14 mouse cellular contexts compared by ENCODE assay signal in genomic region chr10:85657886-85658285, GRCm38 (mm10).
ATAC-seq lines count a peak whose summit lies in the region.
"Had no signal": no experiment of that assay in that cellular context is flagged by ENCODE, and none has a peak within 500 bp of the region (broad histone marks: within the 10 kb centered on the region; RNA-seq: fewer than 3 reads in every experiment).

No protein-coding gene starts in this region.

- 93% methylated on average over 10 of the region's 10 CpGs for WGBS in neural tube, embryonic 15.5 days

- no peak overlapping the region for H3K27ac ChIP-seq in neural tube, embryonic 15.5 days (replicated peaks)
- H3K27ac ChIP-seq: embryonic facial prominence, embryonic 10.5 days; embryonic facial prominence, embryonic 12.5 days; forebrain, embryonic 13.5 days; forebrain, embryonic 15.5 days had no signal

- H3K4me2 ChIP-seq in neural tube, embryonic 15.5 days, result no peak overlapping the region
- H3K4me2 ChIP-seq: embryonic facial prominence, embryonic 12.5 days; forebrain, embryonic 13.5 days; forebrain, embryonic 15.5 days had no signal

- peak; percentile 76 for ATAC-seq in common myeloid progenitor, adult 5-6 weeks (replicated peaks; ENCODE audit: low read depth, poor library complexity, severe bottlenecking)
- ATAC-seq in hematopoietic stem cell, adult 5-6 weeks (replicated peaks in 1 of 2; ENCODE audit: insufficient read depth in 1 of 2, low FRiP score in 2 of 2, low TSS enrichment in 1 of 2, low read depth in 1 of 2, poor library complexity in 2 of 2, severe bottlenecking in 2 of 2), result peak; percentile 74 to 75
- peak; percentile 64 for ATAC-seq in megakaryocyte-erythroid progenitor cell, adult 5-6 weeks (replicated peaks; ENCODE audit: low FRiP score, low TSS enrichment, poor library complexity, severe bottlenecking)
- no peak for ATAC-seq in neural tube, embryonic 15.5 days (ENCODE audit: low FRiP score)
- ATAC-seq in CD4-positive, CD25-positive, alpha-beta regulatory T cell, adult 4 months, result no peak
- ATAC-seq: activated CD4-positive, CD25-positive, alpha-beta regulatory T cell, adult 4 months; forebrain, embryonic 13.5 days; forebrain, embryonic 15.5 days; forebrain, postnatal 0 days; Patski had no signal

- peaks cover 8% of the 10 kb centered on the region; the same call in 1 of the 2 replicates for H3K36me3 ChIP-seq in neural tube, embryonic 15.5 days
- H3K36me3 ChIP-seq: embryonic facial prominence, embryonic 10.5 days; embryonic facial prominence, embryonic 12.5 days; forebrain, embryonic 15.5 days; G1E had no signal

- no peak overlapping the region for H3K4me3 ChIP-seq in neural tube, embryonic 15.5 days (replicated peaks)
- H3K4me3 ChIP-seq: embryonic facial prominence, embryonic 10.5 days; embryonic facial prominence, embryonic 12.5 days; forebrain, embryonic 13.5 days; forebrain, embryonic 15.5 days had no signal

- no peaks in the 10 kb centered on the region for H3K9me3 ChIP-seq in neural tube, embryonic 15.5 days (replicated peaks)
- H3K9me3 ChIP-seq: embryonic facial prominence, embryonic 10.5 days; embryonic facial prominence, embryonic 12.5 days; forebrain, embryonic 13.5 days; forebrain, embryonic 15.5 days had no signal

- H3K27me3 ChIP-seq in neural tube, embryonic 15.5 days (replicated peaks), result no peaks in the 10 kb centered on the region
- H3K27me3 ChIP-seq: CH12.LX; embryonic facial prominence, embryonic 12.5 days; forebrain, embryonic 13.5 days; forebrain, embryonic 15.5 days; Patski had no signal

- H3K9ac ChIP-seq in neural tube, embryonic 15.5 days (replicated peaks), result no peak overlapping the region
- H3K9ac ChIP-seq: embryonic facial prominence, embryonic 12.5 days; forebrain, embryonic 13.5 days; forebrain, embryonic 15.5 days; forebrain, postnatal 0 days had no signal

- no peaks in the 10 kb centered on the region for H3K4me1 ChIP-seq in neural tube, embryonic 15.5 days
- H3K4me1 ChIP-seq: embryonic facial prominence, embryonic 10.5 days; embryonic facial prominence, embryonic 12.5 days had no signal

Comparison
In these comparisons a context has a peak if more than half of its experiments do, and no peak if none do; other contexts are left out.
1. ATAC-seq: peak in common myeloid progenitor, adult 5-6 weeks (single experiment), hematopoietic stem cell, adult 5-6 weeks (2 of 2) and megakaryocyte-erythroid progenitor cell, adult 5-6 weeks (single experiment); none in neural tube, embryonic 15.5 days (single experiment) and CD4-positive, CD25-positive, alpha-beta regulatory T cell, adult 4 months (single experiment).